Mouse (Mus musculus): Measurements from ENCODE around the gene Serpinh1.
A peak's percentile ranks its signal among the peaks of the same experiment; 100 is the strongest.
"Not testable (repeated sequence)": the region's sequence is repeated elsewhere in the genome, so short reads cannot be mapped to it uniquely, and the experiment has no call there.

Serpinh1 gene

GRCm38 (mm10) chr7:99374325-99374724 lies 21.3 kb upstream of the Serpinh1 start:
- DNase-seq (ENCODE audit: low spot score in 2 of 2), result not testable (repeated sequence)

GRCm38 (mm10) chr7:99366716-99367115 lies 13.7 kb upstream of the Serpinh1 start:
- no peak for DNase-seq (ENCODE audit: low spot score in 2 of 2)

DNA sequence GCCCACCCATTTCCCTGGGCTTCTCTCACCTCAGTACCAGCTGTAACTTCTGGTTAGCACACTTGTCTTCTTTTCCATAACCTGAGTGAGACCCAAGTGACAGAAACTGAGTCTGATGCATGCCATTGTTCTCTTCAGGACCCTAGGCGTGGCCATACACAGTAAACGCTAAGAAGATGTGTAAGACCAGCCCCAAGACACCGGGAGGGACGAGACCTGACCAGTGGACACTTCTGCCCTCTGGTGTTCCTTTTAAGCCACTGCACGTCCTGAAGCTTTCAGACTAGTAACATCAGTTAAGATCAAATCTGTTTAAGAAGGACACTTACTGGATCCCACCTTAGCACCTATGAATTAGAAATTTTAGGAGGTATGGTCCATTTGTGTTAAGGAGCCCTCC lies 12.0 kb upstream of the Serpinh1 start:
- peak in 1 of 2 experiments; percentile 65 for DNase-seq (ENCODE audit: low spot score in 2 of 2)

DNA sequence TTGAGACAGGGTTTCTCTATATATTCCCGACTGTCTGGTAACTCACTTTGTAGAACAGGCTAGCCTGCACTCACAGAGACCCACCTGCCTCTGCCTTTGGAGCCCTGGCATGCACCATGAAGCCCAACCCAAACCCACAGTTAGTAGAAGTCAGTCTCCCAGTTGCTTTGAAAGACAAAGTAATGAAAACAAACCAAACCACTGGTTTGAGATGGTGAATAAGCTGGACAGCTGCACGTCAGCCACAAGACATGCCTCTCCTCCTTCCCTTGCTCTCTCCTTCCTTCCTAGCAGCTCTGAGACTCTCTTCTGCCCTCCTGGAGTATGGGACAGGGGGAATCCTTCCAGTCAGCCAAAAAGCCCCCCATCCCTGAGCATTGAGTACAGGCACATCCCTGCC lies 9.1 kb upstream of the Serpinh1 start:
- no peak for DNase-seq (ENCODE audit: low spot score in 2 of 2)

- no peak for DNase-seq (ENCODE audit: low spot score in 2 of 2)
These were observed 7.9 kb upstream of the Serpinh1 start for GRCm38 (mm10) chr7:99360803-99361414.

DNA sequence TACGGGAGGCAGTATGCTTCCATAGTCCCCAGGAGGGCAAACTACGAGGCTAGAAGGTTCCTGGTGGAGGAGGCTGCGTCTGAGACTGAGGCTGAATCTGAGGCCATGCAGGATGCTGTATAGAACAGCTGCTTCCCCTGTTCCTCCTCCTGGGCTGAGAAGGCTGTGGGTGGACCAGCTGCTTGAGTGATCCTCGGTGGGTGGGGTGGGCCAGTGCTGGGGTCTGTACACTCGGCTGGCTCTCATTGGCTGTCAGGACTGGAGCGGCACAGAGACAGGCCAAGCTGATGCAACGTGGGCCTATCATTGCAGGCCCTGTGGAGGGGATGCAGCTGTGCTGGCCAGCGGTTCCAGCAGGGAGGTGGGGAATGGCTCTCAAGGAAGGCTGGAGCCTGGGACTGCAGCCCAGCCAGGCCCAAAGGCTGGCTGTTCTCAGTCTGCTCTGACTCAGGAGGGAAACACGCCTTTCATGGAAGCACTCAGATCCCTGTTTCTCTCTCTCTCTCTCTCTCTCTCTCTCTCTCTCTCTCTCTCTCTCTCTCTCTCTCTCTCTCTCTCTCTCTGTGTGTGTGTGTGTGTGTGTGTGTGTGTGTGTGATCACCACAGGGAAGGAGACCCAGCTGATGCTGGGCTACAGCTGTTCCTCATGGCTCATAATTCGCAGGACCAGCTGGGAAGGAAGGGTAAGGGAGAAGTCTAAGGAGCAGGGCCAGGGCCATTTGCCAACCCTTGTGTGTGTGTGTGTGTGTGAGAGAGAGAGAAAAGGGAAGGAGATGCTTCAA lies 7.2 kb upstream of the Serpinh1 start:
- peak; percentile 73 to 86 for DNase-seq (ENCODE audit: low spot score in 2 of 2)

DNA sequence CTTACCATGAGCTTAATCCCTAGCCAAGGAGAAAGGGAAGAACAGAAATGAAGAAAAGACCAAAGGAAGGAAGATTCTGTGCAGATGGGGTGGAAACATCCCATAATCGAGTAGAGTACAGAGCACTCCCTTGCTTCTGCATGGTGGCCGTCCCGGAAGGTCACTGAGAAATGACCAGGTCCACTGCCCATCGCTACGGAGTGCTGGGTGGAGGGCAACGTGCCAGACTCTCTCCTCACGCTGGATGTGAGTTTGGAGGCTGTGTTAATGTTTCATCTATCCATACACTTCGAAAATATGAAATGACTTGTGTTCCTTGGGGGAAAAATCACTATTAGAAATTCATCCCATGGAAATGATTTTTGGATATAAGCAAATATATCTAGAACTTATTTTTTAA lies 5.3 kb upstream of the Serpinh1 start:
- DNase-seq (ENCODE audit: low spot score in 2 of 2), result no peak

DNA sequence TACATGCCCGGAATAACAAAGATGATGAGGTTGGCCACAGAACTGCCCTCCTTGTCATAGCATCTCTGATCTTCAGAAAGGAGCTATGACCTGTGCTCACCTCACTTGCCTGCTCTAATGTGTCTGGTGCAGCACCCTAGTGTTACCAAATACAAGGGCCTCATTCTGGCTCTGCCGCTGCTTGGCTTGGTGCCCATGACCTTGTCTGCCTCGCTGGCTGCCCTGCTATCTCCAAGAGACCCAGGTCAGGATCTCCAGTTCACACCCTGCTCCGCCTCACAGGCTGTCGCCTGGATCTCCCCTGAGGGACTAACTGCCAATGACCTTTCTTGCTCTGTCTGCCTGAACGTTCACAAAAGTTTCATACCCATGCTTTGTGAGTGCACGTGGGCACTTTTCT lies 4.2 kb upstream of the Serpinh1 start:
- no peak for DNase-seq (ENCODE audit: low spot score in 2 of 2)

DNA sequence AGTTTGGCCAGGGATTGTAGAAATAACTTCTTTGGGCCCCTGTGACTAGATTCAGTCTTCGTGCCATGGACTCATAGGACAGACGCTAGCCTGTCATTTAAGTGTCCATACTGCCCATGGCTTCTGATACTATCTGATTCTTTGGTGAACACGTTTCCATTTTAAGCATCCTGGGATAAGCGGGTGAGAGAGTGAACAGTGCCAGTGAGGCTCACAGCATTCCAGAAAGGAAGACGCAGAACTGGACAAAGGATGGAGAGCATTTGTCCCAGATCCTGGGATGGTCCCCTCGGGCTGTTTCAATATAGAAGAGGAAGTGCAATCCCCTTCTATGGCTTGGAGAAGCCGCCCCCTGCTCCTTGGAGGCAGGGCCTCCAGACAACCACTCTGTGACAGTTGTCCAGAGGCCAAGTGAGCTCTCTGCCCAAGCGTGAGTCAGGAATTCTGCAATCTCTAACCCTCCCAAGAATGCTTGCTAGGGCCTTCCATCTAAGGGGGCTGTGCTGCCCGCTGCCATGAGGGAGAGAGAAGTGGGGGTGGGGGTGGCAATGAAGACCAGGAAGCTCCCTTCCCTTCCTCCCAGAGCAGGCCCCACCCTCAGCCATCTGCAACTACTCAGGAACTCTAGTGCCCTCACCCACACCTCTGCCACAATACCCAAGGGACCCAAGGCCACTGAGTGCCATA lies 3.3 kb upstream of the Serpinh1 start:
- DNase-seq (ENCODE audit: low spot score in 2 of 2), result no peak

- peak; percentile 71 to 75 for DNase-seq (ENCODE audit: low spot score in 2 of 2)
These were observed 2.7 kb upstream of the Serpinh1 start for GRCm38 (mm10) chr7:99355731-99356131.

- no peak for DNase-seq (ENCODE audit: low spot score in 2 of 2)
These were observed 1.1 kb downstream of the Serpinh1 start for GRCm38 (mm10) chr7:99351802-99352517.

DNA sequence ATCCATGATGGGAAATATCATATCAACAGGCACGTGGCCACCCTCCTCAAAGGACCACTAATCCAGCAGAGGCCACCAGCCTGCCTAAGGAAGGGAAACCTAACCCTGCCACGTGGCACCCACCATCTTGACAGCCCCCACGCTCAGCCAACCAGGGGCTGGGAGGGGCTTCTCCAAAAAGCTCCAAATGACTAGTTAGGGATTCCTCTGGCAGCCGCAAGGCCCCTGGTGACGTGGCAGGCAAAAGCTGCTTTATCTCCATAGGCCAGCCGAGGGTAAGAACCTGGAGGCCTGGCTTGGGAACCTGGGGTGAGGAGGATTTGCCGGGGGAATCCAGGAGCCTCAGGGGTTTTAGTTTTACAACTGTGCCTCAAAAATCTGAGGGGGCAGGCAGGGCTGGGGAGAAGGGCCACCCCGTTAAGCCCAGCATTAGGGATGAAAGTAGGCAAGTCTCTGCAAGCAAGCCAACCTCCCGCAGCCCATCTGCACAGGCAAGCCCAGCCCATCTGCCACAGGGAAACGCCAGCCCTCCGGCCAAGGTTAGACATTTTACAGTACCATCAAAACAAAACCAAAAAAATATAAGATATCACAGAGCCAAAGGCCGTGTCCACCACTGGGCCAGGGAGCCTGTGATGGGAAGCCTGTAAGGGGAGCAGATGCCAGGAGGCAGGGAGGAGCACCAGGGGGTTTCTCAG lies 1.8 kb downstream of the Serpinh1 start:
- DNase-seq (ENCODE audit: low spot score in 2 of 2), result no peak

DNA sequence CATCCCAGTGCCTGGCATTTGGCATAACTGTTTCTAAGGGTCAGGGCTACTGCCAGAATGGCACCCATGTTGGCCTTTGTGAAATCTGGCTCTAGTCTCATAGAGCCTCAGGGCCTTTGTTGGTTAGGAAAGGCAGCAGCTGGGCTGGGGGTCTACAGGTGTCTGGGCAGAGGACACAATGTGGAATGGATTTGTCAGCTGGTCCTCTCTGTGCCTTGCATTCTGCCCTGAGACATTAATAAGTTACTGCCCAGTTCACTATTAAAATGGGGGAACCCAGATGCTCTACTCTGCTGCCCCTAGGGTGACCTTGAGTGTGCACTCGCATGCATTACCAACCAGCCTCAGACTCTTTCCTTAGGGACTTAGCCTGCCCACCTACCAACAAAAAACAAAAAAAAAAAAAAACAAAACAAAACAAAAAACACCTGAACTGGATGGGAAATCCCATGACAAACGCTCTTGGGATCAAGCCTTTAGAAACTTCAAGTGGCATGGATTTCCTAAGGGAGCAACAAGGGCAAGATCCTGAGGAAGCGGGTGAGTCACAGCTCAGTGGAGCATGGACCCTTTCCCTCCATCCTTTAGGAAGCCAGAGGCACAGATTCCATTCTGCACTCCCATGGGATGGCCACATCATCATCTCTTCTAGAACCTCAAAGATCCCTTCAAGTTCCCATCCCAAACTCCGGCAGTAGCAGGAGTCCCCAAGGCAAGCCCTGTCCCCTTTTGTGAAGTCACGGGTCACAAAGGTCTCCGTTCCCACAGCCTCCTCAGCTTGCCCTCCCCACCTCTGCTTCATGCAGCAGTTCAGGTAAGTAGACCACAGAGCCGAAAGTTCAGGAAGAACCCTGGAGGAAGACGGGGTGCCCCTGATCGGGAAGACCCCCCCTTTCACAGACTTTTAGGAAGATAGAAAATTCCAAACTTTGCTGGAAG lies 3.0 kb downstream of the Serpinh1 start:
- DNase-seq (ENCODE audit: low spot score in 2 of 2), result no peak

DNA sequence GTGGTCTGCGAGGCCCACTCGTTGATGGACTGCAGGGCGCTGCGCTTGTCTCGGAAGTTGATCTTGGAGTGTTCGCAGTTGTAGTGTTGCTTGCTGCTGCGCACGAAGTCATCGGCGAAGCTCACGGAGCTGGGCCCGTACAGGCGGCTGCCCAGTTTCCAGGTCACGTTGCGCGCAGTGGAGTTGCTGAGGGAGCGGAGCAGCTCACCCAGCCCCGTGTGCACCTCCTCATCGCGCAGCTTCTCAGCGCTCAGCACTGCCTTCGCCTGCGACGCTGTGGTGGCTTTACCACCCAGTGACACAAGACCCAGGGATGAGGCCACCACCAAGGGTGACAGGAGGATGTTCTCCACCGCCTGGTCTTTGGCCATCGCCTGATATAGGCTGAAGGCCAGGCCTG lies 4.2 kb downstream of the Serpinh1 start:
- DNase-seq (ENCODE audit: low spot score in 2 of 2), result no peak

- no peak for DNase-seq (ENCODE audit: low spot score in 2 of 2)
These were observed 5.8 kb downstream of the Serpinh1 start for GRCm38 (mm10) chr7:99347268-99347667.

DNA sequence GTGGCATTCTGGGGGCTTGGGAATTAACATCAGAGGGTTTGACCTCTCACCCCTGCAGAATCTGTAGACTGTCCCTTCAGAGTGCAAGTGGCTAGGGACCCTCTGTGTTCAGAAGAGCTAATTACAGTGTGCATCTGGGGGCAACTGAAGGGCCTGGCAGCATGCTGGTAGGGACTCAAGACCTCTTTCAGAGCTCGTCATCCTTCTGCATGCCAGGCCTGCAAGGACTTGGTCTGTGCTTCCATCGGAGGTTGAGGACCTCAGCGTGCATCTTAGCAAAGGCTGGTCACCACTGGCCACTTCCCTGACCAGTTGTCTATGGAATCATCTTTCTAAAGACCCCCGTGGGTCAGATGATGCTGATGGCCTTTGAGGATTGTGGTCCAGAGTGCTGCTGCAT lies 9.5 kb downstream of the Serpinh1 start:
- no peak for DNase-seq (ENCODE audit: low spot score in 2 of 2)

- no peak for DNase-seq (ENCODE audit: low spot score in 2 of 2)
These were observed 12.3 kb downstream of the Serpinh1 start for GRCm38 (mm10) chr7:99340736-99341135.

DNA sequence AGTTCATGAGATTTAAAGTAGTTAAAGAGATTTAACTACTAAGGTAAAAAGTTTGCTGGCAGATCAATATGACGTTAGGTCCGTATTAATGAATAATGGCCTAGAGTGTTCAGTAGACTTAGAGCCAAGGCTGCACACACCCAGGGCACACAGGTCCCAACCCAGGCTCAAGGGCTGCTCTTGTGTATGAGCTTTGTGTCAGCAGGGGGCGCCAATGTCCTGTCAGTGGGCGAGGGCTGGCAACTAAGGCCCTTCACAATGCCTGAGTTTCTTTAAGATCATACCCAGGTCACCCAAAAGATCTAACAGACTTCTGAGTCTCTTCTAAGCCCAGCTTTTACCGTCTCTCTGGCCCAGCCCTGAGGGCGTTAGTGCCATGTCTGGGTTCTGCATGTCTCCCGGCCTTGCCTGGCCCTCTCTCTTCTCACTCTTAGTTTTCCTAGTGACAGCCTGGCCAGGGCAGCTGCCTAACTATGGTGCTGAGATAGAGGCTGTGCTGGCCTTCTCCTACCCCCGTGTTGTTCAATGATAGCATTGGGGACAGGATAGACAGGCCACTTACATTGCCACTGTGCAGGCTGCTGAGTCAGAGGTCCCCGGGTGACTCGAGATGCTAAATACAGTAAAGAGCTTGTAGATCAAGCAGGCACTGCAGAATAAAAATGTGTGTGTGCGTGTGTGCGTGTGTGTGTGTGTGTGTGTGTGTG lies 20.1 kb downstream of the Serpinh1 start:
- peak in 1 of 2 experiments; percentile 71 for DNase-seq (ENCODE audit: low spot score in 2 of 2)

- no peak for DNase-seq (ENCODE audit: low spot score in 2 of 2)
These were observed 23.0 kb downstream of the Serpinh1 start for GRCm38 (mm10) chr7:99330012-99330411.

DNA sequence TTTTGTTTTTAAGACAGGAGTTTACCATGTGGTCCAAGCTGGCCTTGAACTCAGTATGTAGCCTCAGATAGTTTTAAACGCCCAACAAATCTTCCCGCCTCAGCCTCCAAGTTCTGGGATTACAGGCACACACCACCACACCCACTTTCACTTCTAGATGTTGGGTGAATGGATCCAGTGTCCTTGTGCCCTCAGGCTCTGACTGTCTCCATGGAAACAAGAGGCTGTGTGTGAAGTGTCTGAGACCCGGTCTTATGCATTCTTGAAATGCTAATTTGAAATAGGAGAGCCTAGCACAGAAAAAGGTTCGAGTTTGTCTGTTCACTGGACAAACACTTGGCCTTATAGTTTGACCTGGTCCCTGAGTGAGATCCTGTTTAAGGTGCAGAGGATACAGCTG lies 24.2 kb downstream of the Serpinh1 start:
- no peak for DNase-seq (ENCODE audit: low spot score in 2 of 2)

All from frontal cortex, postnatal 10 days (tissue).